Mouse (Mus musculus) urinary bladder, postnatal 0 days (tissue): Measurements from ENCODE around the gene Trex2. TPM values are rescaled to one million over a fixed set of nuclear protein-coding genes. Genes with fewer than 3 reads are reported as not detected.

Source experiments
- polyA plus RNA-seq: library from polyadenylated mRNA; unstranded; fragments of >200 nt; fragmentation: Nextera tagmentation; extraction: Ambion mirVana; gene quantifications from 2 replicates; pipeline ENCODE4 v1.2.1, GENCODE M21; 2015

Gene Trex2
- 11.7 and 13.1 TPM in 2 replicates for polyA plus RNA-seq

DNA sequence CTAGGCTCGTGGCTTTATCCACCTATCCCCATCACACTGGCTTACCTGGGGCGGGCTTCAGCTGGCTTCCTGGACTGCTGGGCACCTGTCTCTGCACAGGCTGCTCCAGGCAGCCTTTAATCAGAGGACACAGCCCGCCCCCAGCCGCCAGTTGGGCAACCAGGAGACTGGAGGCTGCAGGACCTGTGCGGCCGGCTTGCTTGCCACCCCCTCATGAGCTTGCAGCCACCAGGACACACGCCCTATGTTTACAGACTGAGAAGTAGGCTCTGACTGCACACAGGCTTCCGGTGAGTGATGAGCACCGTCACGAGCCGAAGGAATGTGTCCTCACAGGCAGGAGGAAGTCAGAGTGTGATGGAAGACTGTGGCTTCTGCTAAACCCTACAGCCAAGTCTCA lies at the start of gene Trex2:
Gene Trex2, minus strand, starts transcription at position 93 of the 400 bp plus-strand sequence.

DNA sequence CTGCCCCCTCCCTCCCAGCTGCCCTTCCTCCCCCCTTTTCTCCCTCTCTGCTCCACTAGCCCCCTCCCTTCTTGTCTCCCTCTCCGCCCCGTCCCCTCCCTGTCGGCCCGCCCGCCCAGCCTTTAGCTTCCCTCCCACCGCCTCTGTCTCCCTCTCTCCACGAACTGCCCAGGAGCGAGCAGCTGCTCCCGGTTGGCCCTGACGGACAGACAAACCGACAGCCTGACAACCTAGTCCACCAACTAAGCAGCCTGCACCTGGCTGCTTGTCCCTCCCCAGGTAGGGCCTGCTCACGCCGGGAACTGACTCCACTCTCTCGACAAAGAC lies 48.3 kb upstream of the Trex2 start, which contains the start of gene Bgn:
Gene Bgn, plus strand, starts transcription at position 119 of the 327 bp plus-strand sequence.

DNA sequence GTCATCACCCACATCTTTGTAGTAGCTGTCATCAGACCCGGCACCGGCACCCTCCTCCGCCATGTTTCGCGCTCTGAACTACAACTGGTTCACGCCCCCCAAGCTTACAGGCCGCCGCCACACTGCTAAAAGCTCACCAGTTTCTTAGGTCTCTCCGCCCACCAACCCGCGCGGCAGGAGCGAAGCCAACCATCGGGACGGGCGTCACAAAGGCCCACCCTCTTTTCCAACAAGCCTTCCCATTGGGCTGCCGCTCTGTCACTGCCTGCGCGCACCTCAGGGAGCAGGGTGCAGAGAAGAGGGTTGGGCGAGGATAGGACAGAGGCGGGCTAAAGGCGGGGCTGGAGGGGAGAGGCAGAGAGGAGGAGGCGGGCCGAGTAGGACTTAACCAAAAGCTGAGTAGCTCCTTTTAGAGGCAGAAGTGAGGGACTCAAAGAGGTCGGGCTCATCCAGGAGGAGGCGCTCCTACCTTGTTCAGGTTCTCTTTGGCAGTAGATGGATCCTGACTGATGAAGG lies 23.8 kb upstream of the Trex2 start, which contains the start of gene Haus7:
Gene Haus7, minus strand, starts transcription at position 168 of the 516 bp plus-strand sequence.

DNA sequence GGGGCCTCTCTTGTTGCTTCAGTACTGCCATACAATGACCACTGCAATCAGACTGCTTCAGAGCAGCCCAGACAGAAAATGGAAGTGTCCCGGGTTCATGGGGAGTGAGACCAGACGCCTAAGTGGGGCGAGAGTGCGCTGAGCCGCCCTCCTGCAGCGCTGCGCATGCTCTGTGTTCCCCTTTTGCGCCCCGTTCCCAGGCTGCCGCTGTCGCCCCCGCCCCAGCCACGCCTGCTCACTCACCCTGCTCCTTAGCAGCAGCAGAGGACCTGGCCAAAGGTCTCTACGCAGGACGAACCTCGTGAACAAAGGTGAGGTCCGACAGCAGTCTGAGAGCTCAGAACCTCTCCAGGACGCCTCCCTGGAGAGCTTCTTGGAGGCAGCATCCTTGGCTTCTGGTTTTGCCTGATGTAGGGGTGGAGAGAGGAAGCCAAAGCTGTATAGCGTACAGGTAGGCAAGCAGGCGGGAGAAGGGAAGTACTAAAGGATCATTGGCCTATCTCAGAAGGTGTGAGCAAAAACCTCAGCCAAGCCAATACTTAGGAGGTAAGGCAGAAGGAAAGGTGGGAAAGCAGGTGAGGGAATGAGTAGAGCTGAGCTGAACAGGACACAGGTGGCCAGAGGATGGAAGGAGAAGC lies 24.1 kb downstream of the Trex2 start, which contains the start of gene Zfp92:
Gene Zfp92, plus strand, starts transcription at position 217 of the 638 bp plus-strand sequence.

DNA sequence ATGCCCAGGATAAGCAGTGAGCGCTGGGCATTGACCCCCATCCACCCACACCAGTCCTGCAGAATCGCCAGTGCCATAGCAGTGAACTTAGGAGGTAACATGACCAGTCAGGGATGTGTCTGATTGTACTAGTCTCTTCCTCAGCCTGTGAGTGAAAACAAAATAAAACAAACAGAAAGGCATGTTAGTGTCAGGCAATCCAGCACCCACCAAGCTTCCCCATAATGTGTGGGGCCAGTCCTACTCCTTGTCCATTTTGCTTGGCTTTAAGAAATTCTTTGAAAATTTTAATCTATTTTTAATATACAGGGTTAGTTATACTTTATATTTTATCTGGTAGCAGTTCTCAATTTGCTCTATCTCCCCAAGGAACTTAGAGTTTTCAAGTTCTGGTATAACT lies 36.5 kb downstream of the Trex2 start, which contains the start of gene Gm18336:
Gene Gm18336, minus strand, starts transcription at position 101 of the 400 bp plus-strand sequence.

Other genes starting within 250 kb of the Trex2 start
- 0.79 and 15.1 TPM in 2 replicates for gene Xlr3b, start 243.1 kb downstream of the Trex2 start, polyA plus RNA-seq
- gene Xlr4b, start 221.0 kb downstream of the Trex2 start, polyA plus RNA-seq, result 0.17 and 3.3 TPM in 2 replicates
- gene F8a, start 207.1 kb downstream of the Trex2 start, polyA plus RNA-seq, result 21.2 and 24.6 TPM in 2 replicates
- 0.25 TPM in 1 of 2 replicates, not detected in the other for gene Xlr4c, start 192.2 kb downstream of the Trex2 start, polyA plus RNA-seq
- not detected in 2 replicates for gene Xlr3c, start 170.0 kb downstream of the Trex2 start, polyA plus RNA-seq
- 0.10 TPM in 1 of 2 replicates, not detected in the other for gene Xlr5a, start 142.4 kb downstream of the Trex2 start, polyA plus RNA-seq
- gene Xlr5c, start 142.4 kb downstream of the Trex2 start, polyA plus RNA-seq, result not detected in 2 replicates
- gene Gm45015, start 98.5 kb downstream of the Trex2 start, polyA plus RNA-seq, result not detected in 2 replicates
- gene Zfp275, start 92.7 kb downstream of the Trex2 start, polyA plus RNA-seq, result 4.0 and 4.9 TPM in 2 replicates
- 0.07 TPM in 1 of 2 replicates, not detected in the other for gene Gm18336, start 36.6 kb downstream of the Trex2 start, polyA plus RNA-seq
- gene Zfp92, start 24.2 kb downstream of the Trex2 start, polyA plus RNA-seq, result 0.04 and 0.05 TPM in 2 replicates
- gene Haus7, start 23.7 kb upstream of the Trex2 start, polyA plus RNA-seq, result 42.9 and 47.3 TPM in 2 replicates
- 364 and 471 TPM in 2 replicates for gene Bgn, start 48.3 kb upstream of the Trex2 start, polyA plus RNA-seq
- gene Atp2b3, start 67.7 kb upstream of the Trex2 start, polyA plus RNA-seq, result 0.86 and 1.4 TPM in 2 replicates
- 8.1 and 8.2 TPM in 2 replicates for gene Dusp9, start 204.1 kb upstream of the Trex2 start, polyA plus RNA-seq
- gene Pnck, start 224.8 kb upstream of the Trex2 start, polyA plus RNA-seq, result 135 and 159 TPM in 2 replicates
- 7.3 and 9.2 TPM in 2 replicates for gene Slc6a8, start 237.8 kb upstream of the Trex2 start, polyA plus RNA-seq